Mouse (Mus musculus) lung, postnatal 25 days (tissue): ENCODE measurements at regions not wholly inside any gene's neighbourhood (a gene's known extent, or its start where the extent isn't known, plus 50 kb on each side); places are given as distances from the start of the nearest gene placed in this dataset.

Experiments used
- DNase-seq: peaks from one replicate; pipeline ENCODE4 v3.0.0; 2022; ENCODE audit warnings: low spot score

GRCm38 (mm10) chr4:107736866-107737265 lies 52.8 kb upstream of the Dmrtb1 start:
- DNase-seq, result no peak

GRCm38 (mm10) chr4:107737907-107738306 lies 53.9 kb upstream of the Dmrtb1 start:
- peak; percentile 66 for DNase-seq

- no peak for DNase-seq
Observed at GRCm38 (mm10) chr4:107738776-107739175, 54.7 kb upstream of the Dmrtb1 start.

- DNase-seq, result no peak
Observed at GRCm38 (mm10) chr4:107739789-107740405, 55.9 kb upstream of the Dmrtb1 start.

GRCm38 (mm10) chr4:107743646-107744045 lies 58.4 kb upstream of the Lrp8 start:
- no peak for DNase-seq

- DNase-seq, result no peak
Observed at GRCm38 (mm10) chr4:107746366-107746765, 55.7 kb upstream of the Lrp8 start.

GRCm38 (mm10) chr4:107746923-107747431 lies 55.1 kb upstream of the Lrp8 start:
- DNase-seq, result no peak

GRCm38 (mm10) chr4:107747454-107747853 lies 54.6 kb upstream of the Lrp8 start:
- DNase-seq, result no peak

GRCm38 (mm10) chr4:107747907-107748628 lies 54.0 kb upstream of the Lrp8 start:
- no peak for DNase-seq

GRCm38 (mm10) chr4:107749045-107749444 lies 53.0 kb upstream of the Lrp8 start:
- DNase-seq, result no peak

GRCm38 (mm10) chr4:107750017-107750416 lies 52.0 kb upstream of the Lrp8 start:
- no peak for DNase-seq
